Mouse (Mus musculus) CH12.LX (cell line): Measurements from ENCODE around the gene Zfhx3. TPM values are rescaled to one million over a fixed set of nuclear protein-coding genes. Genes with fewer than 3 reads are reported as not detected.

Experiments used
- DNase-seq: peaks from one replicate; pipeline ENCODE4 v3.0.0-alpha.2; 2013; ENCODE audit errors: extremely low read depth
- H3K27ac ChIP-seq: 2 replicates; pipeline ENCODE4 v1.5.1; 2012; ENCODE audit warnings: low read depth, mild to moderate bottlenecking, control low read depth, moderate library complexity; ENCODE audit not compliant: insufficient read depth
- H3K27me3 ChIP-seq: replicated peaks from 2 replicates; pipeline ENCODE3; 2012; ENCODE audit warnings: inconsistent platforms
- H3K36me3 ChIP-seq, 2 experiments: replicated peaks in 1 of 2; 2 replicates each; pipeline versions ENCODE3 to v1.6.1; 2012; ENCODE audit warnings: inconsistent platforms in 1 of 2, low read length in 1 of 2, mild to moderate bottlenecking in 1 of 2, mixed read lengths in 1 of 2, moderate library complexity in 1 of 2; ENCODE audit not compliant: control insufficient read depth in 1 of 2, insufficient read depth in 1 of 2
- H3K4me1 ChIP-seq, 2 experiments: 2 replicates each; pipeline ENCODE4 v1.6.1; 2012; ENCODE audit warnings: inconsistent platforms in 1 of 2, moderate library complexity in 1 of 2; ENCODE audit not compliant: insufficient read depth in 2 of 2, control insufficient read depth in 1 of 2
- H3K4me2 ChIP-seq: 2 replicates; pipeline ENCODE4 v1.6.1; 2012; ENCODE audit warnings: low read depth, mild to moderate bottlenecking, control low read depth; ENCODE audit not compliant: poor library complexity, insufficient read depth, severe bottlenecking
- H3K4me3 ChIP-seq, 3 experiments: fragments of 150-350 bp in 1 of 3; sonication (generic) in 1 of 3; replicated peaks in 1 of 3; 2 replicates each; pipeline versions ENCODE3 to v1.5.1; 2011 to 2012; ENCODE audit warnings: low read depth in 2 of 3, low read length in 2 of 3, mild to moderate bottlenecking in 2 of 3, moderate library complexity in 2 of 3, control low read depth in 1 of 3, improper control_type of control experiment in 1 of 3, inconsistent platforms in 1 of 3, mixed read lengths in 1 of 3; ENCODE audit not compliant: poor library complexity in 1 of 3
- H3K79me2 ChIP-seq: replicated peaks from 2 replicates; pipeline ENCODE4 v1.6.1; 2012; ENCODE audit warnings: mild to moderate bottlenecking, moderate library complexity; ENCODE audit not compliant: control insufficient read depth, poor library complexity, insufficient read depth, severe bottlenecking; ENCODE audit errors: extremely low read depth
- H3K9ac ChIP-seq: 2 replicates; pipeline ENCODE4 v1.6.1; 2012; ENCODE audit warnings: low read depth, mild to moderate bottlenecking, control low read depth, moderate library complexity; ENCODE audit not compliant: insufficient read depth
- H3K9me3 ChIP-seq: replicated peaks from 2 replicates; pipeline ENCODE3; 2012; ENCODE audit warnings: low read length, inconsistent platforms, mixed read lengths
- CHD2 ChIP-seq: IDR thresholded peaks from 2 replicates; pipeline ENCODE4 v1.6.1; 2011; ENCODE audit warnings: low read length, improper control_type of control experiment
- ETS1 ChIP-seq: conservative IDR thresholded peaks from 2 replicates; pipeline ENCODE4 v1.6.1; 2012; ENCODE audit warnings: low read depth, mild to moderate bottlenecking, inconsistent platforms, low read length, improper control_type of control experiment, moderate library complexity
- HCFC1 ChIP-seq: IDR thresholded peaks from 2 replicates; pipeline ENCODE4 v1.6.1; 2012; ENCODE audit warnings: low read depth, mild to moderate bottlenecking, inconsistent platforms, low read length, improper control_type of control experiment
- IRF4 ChIP-seq: IDR thresholded peaks from 2 replicates; pipeline ENCODE4 v1.6.1; 2014; ENCODE audit warnings: low read depth, mild to moderate bottlenecking, inconsistent platforms, low read length, improper control_type of control experiment
- JUN ChIP-seq: IDR thresholded peaks from 2 replicates; pipeline ENCODE4 v1.6.1; 2011; ENCODE audit warnings: low read depth, mild to moderate bottlenecking, low read length, improper control_type of control experiment, moderate library complexity; ENCODE audit not compliant: insufficient read depth
- NRF1 ChIP-seq: IDR thresholded peaks from 2 replicates; pipeline ENCODE4 v1.6.1; 2014; ENCODE audit warnings: low read depth, mild to moderate bottlenecking, inconsistent platforms, low read length, improper control_type of control experiment, moderate library complexity
- POLR2AphosphoS2 ChIP-seq: IDR thresholded peaks from 2 replicates; pipeline ENCODE4 v1.6.1; 2011; ENCODE audit warnings: low read depth, low read length, improper control_type of control experiment
- RCOR1 ChIP-seq: conservative IDR thresholded peaks from 2 replicates; pipeline ENCODE4 v1.6.1; 2012; ENCODE audit warnings: low read depth, mild to moderate bottlenecking, inconsistent platforms, low read length, improper control_type of control experiment
- SMC3 ChIP-seq: IDR thresholded peaks from 2 replicates; pipeline ENCODE4 v1.6.1; 2011; ENCODE audit warnings: low read depth, low read length, improper control_type of control experiment
- TBP ChIP-seq: conservative IDR thresholded peaks from 2 replicates; pipeline ENCODE4 v1.6.1; 2011; ENCODE audit warnings: low read depth, low read length, improper control_type of control experiment
- TCF12 ChIP-seq: IDR thresholded peaks from 2 replicates; pipeline ENCODE4 v1.6.1; 2014; ENCODE audit warnings: low read depth, mild to moderate bottlenecking, inconsistent platforms, low read length, improper control_type of control experiment
- UBTF ChIP-seq: IDR thresholded peaks from 2 replicates; pipeline ENCODE4 v1.6.1; 2012; ENCODE audit warnings: low read depth, mild to moderate bottlenecking, inconsistent platforms, low read length, improper control_type of control experiment, moderate library complexity
- USF1 ChIP-seq: IDR thresholded peaks from 2 replicates; pipeline ENCODE4 v1.6.1; 2014; ENCODE audit warnings: low read depth, mild to moderate bottlenecking, inconsistent platforms, low read length, improper control_type of control experiment
- USF2 ChIP-seq: conservative IDR thresholded peaks from 2 replicates; pipeline ENCODE4 v1.6.1; 2011; ENCODE audit warnings: low read depth, low read length, improper control_type of control experiment
- ZMIZ1 ChIP-seq: IDR thresholded peaks from 2 replicates; pipeline ENCODE4 v1.6.1; 2012; ENCODE audit warnings: low read depth, mild to moderate bottlenecking, inconsistent platforms, low read length, improper control_type of control experiment
- ZNF384 ChIP-seq: IDR thresholded peaks from 2 replicates; pipeline ENCODE4 v1.6.1; 2012; ENCODE audit warnings: low read depth, low read length, improper control_type of control experiment, inconsistent platforms
- dilution Hi-C: fragments of 300-500 bp; cut with MboI; formaldehyde crosslinking; loops from 2 replicates; pipeline ENCODE4 v1.14.3; 2020; ENCODE audit warnings: low sequenced_read_pairs; ENCODE audit not compliant: extremely low pct_unique_long_range_greater_than_20kb, extremely low pct_ligation_motif_present
- in situ Hi-C: fragments of 300-500 bp; cut with MboI; formaldehyde crosslinking; loops from 3 replicates; pipeline ENCODE4 v1.14.3; 2019; ENCODE audit warnings: low sequenced_read_pairs, low pct_ligation_motif_present, low pct_unique_long_range_greater_than_20kb, mixed read lengths
- polyA plus RNA-seq: library from polyadenylated mRNA; unstranded; fragments of >175 nt; gene quantifications from 2 replicates; pipeline ENCODE4 v1.2.1, GENCODE M21; 2012; ENCODE audit warnings: low read depth; ENCODE audit not compliant: insufficient read length
- total RNA-seq, 2 experiments: library from RNA; depleted of rRNA; stranded (reverse); fragments of 300-350 nt in 1 of 2; fragments of >200 nt in 1 of 2; gene quantifications; 2 replicates each; pipeline ENCODE4 v1.2.3; 2012 to 2014

Gene Zfhx3
- total and polyA plus RNA-seq, 3 experiments, result 0.05 to 0.76 (median 0.68) TPM

GRCm38 (mm10) chr8:108706848-108707541 lies 764.6 kb downstream of the Zfhx3 start:
- Histone ChIP-seq H3K4me2 (no peak overlapping the region), H3K27me3 (peaks cover 29% of the 10 kb centered on the region), H3K4me3 (no peak overlapping the region), H3K9me3 (no peaks in the 10 kb centered on the region), H3K27ac (no peak overlapping the region), H3K9ac (no peak overlapping the region), H3K79me2 (no peaks in the 10 kb centered on the region), H3K4me1 (peaks cover 0 to 20% of the 10 kb centered on the region in 2 experiments; a peak in 3 of 4 replicates), H3K36me3 (no peaks in the 10 kb centered on the region)
- TF ChIP-seq ZMIZ1 (no peak), SMC3 (no peak), TBP (no peak), ZNF384 (no peak), IRF4 (no peak), NRF1 (no peak), HCFC1 (no peak), USF1 (no peak), TCF12 (no peak), CHD2 (no peak), JUN (no peak), POLR2AphosphoS2 (no peak), RCOR1 (no peak), USF2 (no peak)
- in situ Hi-C loops, result no loop called here
- dilution Hi-C loops, result no loop called here
- no peak for DNase-seq

GRCm38 (mm10) chr8:108707576-108708281 lies 765.3 kb downstream of the Zfhx3 start:
- Histone ChIP-seq H3K27me3 (peaks cover 24% of the 10 kb centered on the region), H3K27ac (no peak overlapping the region)
- TF ChIP-seq UBTF (no peak), POLR2AphosphoS2 (no peak), ZNF384 (no peak), HCFC1 (no peak), ETS1 (no peak), NRF1 (no peak)
- TF ChIP-seq, all 38 proteins: peak for 0
- in situ Hi-C loops, result no loop called here
- Histone ChIP-seq H3K9me3 (no peaks in the 10 kb centered on the region), H3K36me3 (no peaks in the 10 kb centered on the region), H3K4me2 (no peak overlapping the region), H3K9ac (no peak overlapping the region), H3K4me3 (no peak overlapping the region), H3K4me1 (peaks cover 0 to 26% of the 10 kb centered on the region in 2 experiments; a peak in 3 of 4 replicates), H3K79me2 (no peaks in the 10 kb centered on the region)
- DNase-seq, result no peak
- dilution Hi-C loops, result no loop called here
